Mouse (Mus musculus) kidney, postnatal 25 days (tissue): Measurements from ENCODE around the gene Fnbp4.

Experiments used
- DNase-seq, 2 experiments: peaks; one replicate each; pipeline ENCODE4 v3.0.0; 2021; ENCODE audit warnings: mixed read lengths in 2 of 2

The Fnbp4 gene

GRCm38 (mm10) chr2:90745053-90745678 is at the start of gene Fnbp4:
Fnbp4 (plus strand) TSS chr2:90745370.
- DNase-seq, result peak; percentile 98 to 99

- peak in 1 of 2 experiments; percentile 5 for DNase-seq
Measured at GRCm38 (mm10) chr2:90700943-90701342, 44.2 kb upstream of the Fnbp4 start.

GRCm38 (mm10) chr2:90708548-90708947 is 36.6 kb upstream of the Fnbp4 start:
- DNase-seq, result no peak

- no peak for DNase-seq
Measured at GRCm38 (mm10) chr2:90715555-90716092, 29.5 kb upstream of the Fnbp4 start.

- no peak for DNase-seq
Measured at GRCm38 (mm10) chr2:90717366-90717765, 27.8 kb upstream of the Fnbp4 start.

- DNase-seq, result no peak
Measured at GRCm38 (mm10) chr2:90717948-90718347, 27.2 kb upstream of the Fnbp4 start.

- no peak for DNase-seq
Measured at GRCm38 (mm10) chr2:90726818-90727217, 18.4 kb upstream of the Fnbp4 start.

GRCm38 (mm10) chr2:90735326-90735725 is 9.8 kb upstream of the Fnbp4 start:
- no peak for DNase-seq

- DNase-seq, result no peak
Measured at GRCm38 (mm10) chr2:90738801-90739200, 6.4 kb upstream of the Fnbp4 start.

- DNase-seq, result no peak
Measured at GRCm38 (mm10) chr2:90739327-90739726, 5.8 kb upstream of the Fnbp4 start.

- peak; percentile 52 to 73 for DNase-seq
Measured at GRCm38 (mm10) chr2:90739921-90740320, 5.2 kb upstream of the Fnbp4 start.

GRCm38 (mm10) chr2:90744285-90745052 is 701 bp upstream of the Fnbp4 start:
- DNase-seq, result no peak

- DNase-seq, result peak in 1 of 2 experiments; percentile 48
Measured at GRCm38 (mm10) chr2:90745740-90746537, 769 bp downstream of the Fnbp4 start.

GRCm38 (mm10) chr2:90746538-90746865 is 1.3 kb downstream of the Fnbp4 start:
- DNase-seq, result peak in 1 of 2 experiments; percentile 18

GRCm38 (mm10) chr2:90747131-90747530 is 2.0 kb downstream of the Fnbp4 start:
- DNase-seq, result no peak

GRCm38 (mm10) chr2:90749676-90750459 is 4.7 kb downstream of the Fnbp4 start:
- no peak for DNase-seq

GRCm38 (mm10) chr2:90753565-90753964 is 8.4 kb downstream of the Fnbp4 start:
- DNase-seq, result no peak

- no peak for DNase-seq
Measured at GRCm38 (mm10) chr2:90754188-90754587, 9.0 kb downstream of the Fnbp4 start.

- DNase-seq, result no peak
Measured at GRCm38 (mm10) chr2:90765123-90765522, 20.0 kb downstream of the Fnbp4 start.

GRCm38 (mm10) chr2:90781323-90781722 is 36.2 kb downstream of the Fnbp4 start:
- no peak for DNase-seq

GRCm38 (mm10) chr2:90781938-90782337 is 36.8 kb downstream of the Fnbp4 start:
- DNase-seq, result no peak

GRCm38 (mm10) chr2:90782458-90782857 is 37.3 kb downstream of the Fnbp4 start, which contains the start of gene Agbl2:
Agbl2 (plus strand) TSS chr2:90782727.
- peak; percentile 8 to 55 for DNase-seq
